Comparison of ENCODE assay signal across 38 mouse cellular contexts in genomic region chr7:43454371-43454770, GRCm38 (mm10). TPM values are rescaled to one million over a fixed set of nuclear protein-coding genes. Genes with fewer than 3 reads are reported as not detected.
A peak's percentile ranks its signal among the peaks of the same experiment; 100 is the strongest.
DNase-seq lines count a peak whose midpoint lies in the region; ATAC-seq lines count a peak whose summit lies in the region.
"Had no signal": no experiment of that assay in that cellular context is flagged by ENCODE, and none has a peak within 500 bp of the region (broad histone marks: within the 10 kb centered on the region; RNA-seq: fewer than 3 reads in every experiment).

No protein-coding gene starts in this region.

- intact Hi-C loops in heart, postnatal 10 days (cut with DNase I), result no loop called here

- 85% methylated on average over 6 of the region's 6 CpGs for WGBS in stomach, embryonic 16.5 days

- H3K9me3 ChIP-seq in stomach, embryonic 16.5 days (replicated peaks; ENCODE audit: control insufficient read depth, low read length), result no peaks in the 10 kb centered on the region
- H3K9me3 ChIP-seq: embryonic facial prominence, embryonic 13.5 days; forebrain, embryonic 10.5 days; forebrain, embryonic 15.5 days; hindbrain, embryonic 13.5 days; limb, embryonic 12.5 days; liver, embryonic 15.5 days; lung, embryonic 15.5 days; midbrain, embryonic 10.5 days; midbrain, embryonic 15.5 days had no signal

- no peak overlapping the region for H3K9ac ChIP-seq in stomach, embryonic 16.5 days (ENCODE audit: low read length)
- H3K9ac ChIP-seq: embryonic facial prominence, embryonic 13.5 days; forebrain, embryonic 15.5 days; hindbrain, embryonic 13.5 days; limb, embryonic 12.5 days; liver, embryonic 15.5 days; lung, embryonic 15.5 days; midbrain, embryonic 15.5 days had no signal

- DNase-seq in kidney, adult 8-10 months, result peak; percentile 44 to 49
- DNase-seq in kidney, postnatal 4 days, result no peak
- DNase-seq in lung, postnatal 36 days, result peak; percentile 44
- DNase-seq in lung, postnatal 4 days, result no peak
- no peak for DNase-seq in heart, postnatal 10 days
- DNase-seq: adrenal gland, postnatal 25 days; B cell, adult 2 months; cerebellum, adult 18-20 months; cerebellum, postnatal 10 days; gastrocnemius, postnatal 25 days; heart, adult 11 months; heart, postnatal 4 days; right cerebral cortex, postnatal 25 days; spleen, adult 18-20 months; thymus, postnatal 4 days had no signal

- no peak overlapping the region for H3K4me3 ChIP-seq in stomach, embryonic 16.5 days (replicated peaks; ENCODE audit: low read length)
- H3K4me3 ChIP-seq: embryonic facial prominence, embryonic 13.5 days; forebrain, embryonic 10.5 days; forebrain, embryonic 15.5 days; hindbrain, embryonic 13.5 days; limb, embryonic 12.5 days; liver, embryonic 15.5 days; lung, embryonic 15.5 days; midbrain, embryonic 10.5 days; midbrain, embryonic 15.5 days had no signal

- peaks cover 13% of the 10 kb centered on the region for H3K36me3 ChIP-seq in stomach, embryonic 16.5 days (ENCODE audit: control insufficient read depth, insufficient read depth, low read length)

- no peaks in the 10 kb centered on the region for H3K4me1 ChIP-seq in stomach, embryonic 16.5 days (ENCODE audit: control insufficient read depth, insufficient read depth, low read length)
- H3K4me1 ChIP-seq: embryonic facial prominence, embryonic 13.5 days; forebrain, embryonic 10.5 days; forebrain, embryonic 15.5 days; hindbrain, embryonic 13.5 days; limb, embryonic 12.5 days; lung, embryonic 15.5 days; midbrain, embryonic 10.5 days; midbrain, embryonic 15.5 days had no signal

- H3K27me3 ChIP-seq in stomach, embryonic 16.5 days (ENCODE audit: control insufficient read depth, insufficient read depth, low read length), result no peaks in the 10 kb centered on the region
- H3K27me3 ChIP-seq: embryonic facial prominence, embryonic 13.5 days; forebrain, embryonic 15.5 days; hindbrain, embryonic 13.5 days; limb, embryonic 12.5 days; liver, embryonic 15.5 days; lung, embryonic 15.5 days; midbrain, embryonic 15.5 days had no signal

- no peak overlapping the region for H3K4me2 ChIP-seq in stomach, embryonic 16.5 days (ENCODE audit: low read depth, low read length)
- H3K4me2 ChIP-seq: embryonic facial prominence, embryonic 13.5 days; forebrain, embryonic 15.5 days; heart, embryonic 11.5 days; hindbrain, embryonic 13.5 days; limb, embryonic 12.5 days; liver, embryonic 15.5 days; lung, embryonic 15.5 days; midbrain, embryonic 15.5 days had no signal

- no peak for ATAC-seq in stomach, embryonic 16.5 days (ENCODE audit: insufficient read depth, low FRiP score)
- ATAC-seq: forebrain, embryonic 15.5 days; midbrain, embryonic 15.5 days had no signal

- H3K27ac ChIP-seq in stomach, embryonic 16.5 days (ENCODE audit: low read length), result peak overlapping the region; percentile 4; the same call in 1 of the 2 replicates
- H3K27ac ChIP-seq: embryonic facial prominence, embryonic 13.5 days; forebrain, embryonic 10.5 days; forebrain, embryonic 15.5 days; hindbrain, embryonic 13.5 days; limb, embryonic 12.5 days; liver, embryonic 15.5 days; lung, embryonic 15.5 days; midbrain, embryonic 10.5 days; midbrain, embryonic 15.5 days had no signal

RNA-seq across cellular contexts. Expression of gene Vsig10l, which starts 8.6 kb away (rescaled TPM):
- polyA plus RNA-seq in stomach, embryonic 16.5 days (2015; fragmentation: Nextera tagmentation; extraction: Ambion mirVana), result 17.7 and 28.7 TPM in 2 replicates
- 1 to 10 TPM; 4.4 to 5.0 TPM for total RNA-seq in heart, postnatal 10 days (2021)

RNA-seq across cellular contexts. Expression of gene Gm45233, which starts 10.4 kb away (rescaled TPM):
- polyA plus RNA-seq in stomach, embryonic 16.5 days (2015; fragmentation: Nextera tagmentation; extraction: Ambion mirVana), result 0.62 TPM in 1 of 2 replicates, not detected in the other
- total RNA-seq in heart, postnatal 10 days (2021), result 1 to 10 TPM; 1.7 to 2.1 TPM
- total RNA-seq: liver, adult 2 months; neutrophil, adult 5-6 weeks had no signal
- polyA plus RNA-seq: forebrain, embryonic 15.5 days; heart, embryonic 11.5 days; large intestine, adult 2 months; limb, embryonic 12.5 days; liver, embryonic 15.5 days; midbrain, embryonic 10.5 days; midbrain, embryonic 15.5 days; neural tube, embryonic 11.5 days; thymus, postnatal 0 days had no signal

RNA-seq across cellular contexts. Expression of gene Etfb, which starts 10.5 kb away (rescaled TPM):
- polyA plus RNA-seq in stomach, embryonic 16.5 days (2015; fragmentation: Nextera tagmentation; extraction: Ambion mirVana), result 365 and 382 TPM in 2 replicates
- 1,000 to 10,000 TPM; 1,079 to 1,148 TPM for total RNA-seq in heart, postnatal 10 days (2021)

RNA-seq across cellular contexts. Expression of gene Cldnd2, which starts 13.8 kb away (rescaled TPM):
- polyA plus RNA-seq in stomach, embryonic 16.5 days (2015; fragmentation: Nextera tagmentation; extraction: Ambion mirVana), result not detected in 2 replicates
- not detected for total RNA-seq in heart, postnatal 10 days (2021)
- total RNA-seq: adrenal gland, adult 18-20 months; adrenal gland, postnatal 25 days; gastrocnemius, adult 18-20 months; gastrocnemius, postnatal 25 days; heart, postnatal 4 days; left cerebral cortex, adult 18-20 months; left cerebral cortex, postnatal 14 days; liver, adult 2 months; neutrophil, adult 5-6 weeks had no signal
- polyA plus RNA-seq: embryonic facial prominence, embryonic 13.5 days; forebrain, embryonic 10.5 days; forebrain, embryonic 15.5 days; frontal cortex, adult 2 months; heart, embryonic 11.5 days; heart, embryonic 16.5 days; hindbrain, embryonic 13.5 days; large intestine, adult 2 months; limb, embryonic 12.5 days; liver, embryonic 15.5 days; lung, embryonic 15.5 days; midbrain, embryonic 10.5 days; midbrain, embryonic 15.5 days; neural tube, embryonic 11.5 days; thymus, postnatal 0 days had no signal

RNA-seq across cellular contexts. Expression of gene Nkg7, which starts 17.5 kb away (rescaled TPM):
- 2.7 and 2.8 TPM in 2 replicates for polyA plus RNA-seq in stomach, embryonic 16.5 days (2015; fragmentation: Nextera tagmentation; extraction: Ambion mirVana)
- not detected for total RNA-seq in heart, postnatal 10 days (2021)
- total RNA-seq: gastrocnemius, adult 18-20 months; gastrocnemius, postnatal 25 days; heart, postnatal 4 days; left cerebral cortex, adult 18-20 months; left cerebral cortex, postnatal 14 days had no signal
- polyA plus RNA-seq: forebrain, embryonic 10.5 days; forebrain, embryonic 15.5 days; heart, embryonic 11.5 days; limb, embryonic 12.5 days; midbrain, embryonic 10.5 days; neural tube, embryonic 11.5 days; testis, adult 2 months had no signal

Comparison
In these comparisons a context has a peak if more than half of its experiments do, and no peak if none do; other contexts are left out.
1. DNase-seq: peak in kidney, adult 8-10 months (2 of 2) and lung, postnatal 36 days (single experiment); none in kidney, postnatal 4 days (0 of 2), lung, postnatal 4 days (0 of 2) and heart, postnatal 10 days (0 of 2).